Mouse (Mus musculus) liver, adult 2 months (tissue): ENCODE measurements around the gene Gm45062.

ENCODE experiments used
- CTCF ChIP-seq: fragments of 200-500 bp; IDR thresholded peaks from 2 replicates; pipeline ENCODE4 v1.5.1; 2011; ENCODE audit warnings: low read depth, low read length, control low read depth
- POLR2A ChIP-seq: fragments of 200-500 bp; IDR thresholded peaks from 2 replicates; pipeline ENCODE4 v1.6.1; 2011; ENCODE audit warnings: low read length, control low read depth; ENCODE audit not compliant: insufficient read depth; ENCODE audit errors: extremely low read depth

DNA sequence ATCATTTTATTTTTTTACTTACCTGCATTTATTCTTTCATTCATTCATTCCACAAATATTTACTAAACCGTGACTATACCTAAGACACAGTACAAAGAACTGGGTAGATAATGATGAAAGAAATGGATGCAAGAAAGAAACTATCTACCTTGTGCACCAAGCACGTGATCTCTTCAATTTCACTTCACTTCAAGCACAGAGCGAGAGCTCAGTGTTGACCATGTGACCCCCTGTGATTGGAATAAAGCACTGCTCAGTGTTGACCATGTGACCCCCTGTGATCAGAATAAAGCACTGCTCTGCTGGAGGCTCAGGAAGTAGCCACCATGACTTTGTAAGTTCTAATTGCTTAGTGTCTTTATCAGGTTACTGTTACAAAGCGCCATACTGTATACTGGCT, 115.5 kb downstream of the Gm45062 start:
- TF ChIP-seq POLR2A, result no peak
- TF ChIP-seq CTCF, result no peak
